17 mouse cellular contexts compared by ENCODE assay signal in the genomic region with DNA sequence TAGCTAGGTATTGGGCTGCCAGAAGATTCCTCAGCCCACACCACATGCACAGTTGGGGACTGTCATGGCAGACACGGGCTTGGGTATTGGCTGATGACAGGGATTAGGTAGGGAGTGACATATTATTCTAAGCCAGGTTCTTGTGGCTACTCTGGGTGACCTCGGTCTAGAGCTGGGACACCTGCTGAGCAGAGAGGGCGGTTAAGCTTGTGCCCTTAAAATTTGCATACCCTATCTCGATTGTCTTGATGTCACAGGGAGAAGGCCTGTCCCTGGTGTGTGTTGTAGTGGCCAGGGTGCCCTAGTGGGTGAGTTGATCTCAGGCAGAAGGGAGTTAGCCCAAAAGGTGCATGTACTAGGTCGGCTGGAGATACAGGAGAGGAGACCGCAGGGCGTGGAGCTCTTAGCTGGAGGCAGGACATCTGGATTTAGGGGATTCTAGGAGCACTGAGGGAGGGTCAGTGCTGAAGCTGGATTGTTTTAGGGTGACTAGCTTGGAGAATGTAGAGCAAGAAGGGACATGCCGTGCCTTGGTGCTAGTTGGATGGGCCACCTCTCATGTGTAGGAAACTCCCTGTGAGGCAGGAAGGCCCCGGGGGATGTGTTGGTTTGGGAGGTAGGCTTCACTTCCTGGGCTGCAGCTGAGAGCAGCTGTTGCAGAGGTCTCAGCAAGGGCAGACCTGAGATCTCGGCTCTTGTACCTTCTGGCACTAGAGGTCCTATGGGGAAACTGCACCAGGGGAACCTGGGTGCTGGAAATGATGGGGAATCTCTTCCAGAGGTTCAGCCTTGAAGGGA. TPM values are rescaled to one million over a fixed set of nuclear protein-coding genes. Genes with fewer than 3 reads are reported as not detected.
DNase-seq lines count a peak whose midpoint lies in the region; ATAC-seq and TF ChIP-seq lines count a peak whose summit lies in the region.
"Had no signal": no experiment of that assay in that cellular context is flagged by ENCODE, and none has a peak within 500 bp of the region (broad histone marks: within the 10 kb centered on the region; RNA-seq: fewer than 3 reads in every experiment).

No protein-coding gene starts in this region.

- H3K4me3 ChIP-seq in layer of hippocampus, adult 2 months = no peak overlapping the region
- H3K4me3 ChIP-seq: embryonic facial prominence, embryonic 12.5 days; heart, embryonic 15.5 days; hindbrain, embryonic 13.5 days; limb, embryonic 10.5 days; liver, embryonic 15.5 days had no signal

- peak; percentile 43 for DNase-seq in kidney, postnatal 10 days
- no peak for DNase-seq in kidney, adult 9 months
- DNase-seq in CD4-positive helper T cell, adult 2 months (ENCODE audit: low read depth, low spot score) = peak; percentile 36
- peak; percentile 24 to 49 for DNase-seq in thymus, postnatal 10 days (ENCODE audit: low spot score in 2 of 2)
- no peak for DNase-seq in urinary bladder, postnatal 14 days (ENCODE audit: low spot score)
- no peak for DNase-seq in layer of hippocampus, adult 2 months (ENCODE audit: low spot score in 2 of 2)
- DNase-seq in gastrocnemius, postnatal 25 days = no peak
- DNase-seq: cerebellum, postnatal 25 days; forebrain, postnatal 0 days; kidney, adult 2 months; retina, postnatal 1 day had no signal

- ATAC-seq in monocyte, adult 5-6 weeks (replicated peaks; ENCODE audit: insufficient number of reproducible peaks, low FRiP score, low TSS enrichment, poor library complexity, severe bottlenecking) = 0 out of 2 replicates have a peak, but pooled peaks have one; percentile 36
- ATAC-seq: forebrain, postnatal 0 days had no signal

- H3K27ac ChIP-seq in layer of hippocampus, adult 2 months = no peak overlapping the region
- H3K27ac ChIP-seq: embryonic facial prominence, embryonic 12.5 days; heart, embryonic 15.5 days; hindbrain, embryonic 13.5 days; limb, embryonic 10.5 days; liver, embryonic 15.5 days had no signal

- no peak for TF ChIP-seq CTCF in layer of hippocampus, adult 2 months (conservative IDR thresholded peaks at IDR 0.05)

RNA-seq across cellular contexts. Expression of a gene that starts 37.0 kb away (rescaled TPM):
- 112 to 191 TPM (median 137 TPM) in 3 replicates for total RNA-seq in monocyte, adult 5-6 weeks (2017)
- 10 to 100 TPM; 24.8 to 28.7 TPM for total RNA-seq in layer of hippocampus, adult 2 months (2021)
- total RNA-seq in gastrocnemius, postnatal 25 days (2021) = 1 to 10 TPM; 4.2 to 9.7 TPM

Comparison
In these comparisons a context has a peak if more than half of its experiments do, and no peak if none do; other contexts are left out.
1. DNase-seq: peak in kidney, postnatal 10 days (single experiment), CD4-positive helper T cell, adult 2 months (single experiment) and thymus, postnatal 10 days (2 of 2); none in kidney, adult 9 months (single experiment), urinary bladder, postnatal 14 days (single experiment), layer of hippocampus, adult 2 months (0 of 2) and gastrocnemius, postnatal 25 days (single experiment).